Mouse (Mus musculus) MEL (cell line): Measurements from ENCODE around the gene Ofd1. TPM values are rescaled to one million over a fixed set of nuclear protein-coding genes. Genes with fewer than 3 reads are reported as not detected.

Experiments used
- DNase-seq: peaks from one replicate; pipeline ENCODE4 v3.0.0; 2011; ENCODE audit warnings: low read depth, low spot score
- H3K27ac ChIP-seq: 2 replicates; pipeline ENCODE4 v1.5.1; 2012; ENCODE audit warnings: low read depth, mild to moderate bottlenecking, control low read depth, low read length, moderate library complexity; ENCODE audit not compliant: control insufficient read depth
- H3K27me3 ChIP-seq, 2 experiments: fragments of 150-350 bp in 1 of 2; sonication (generic) in 1 of 2; 2 replicates each; pipeline ENCODE4 v1.6.1; 2012; ENCODE audit warnings: low read length in 2 of 2, mild to moderate bottlenecking in 2 of 2, improper control_type of control experiment in 1 of 2, moderate library complexity in 1 of 2; ENCODE audit not compliant: insufficient read depth in 2 of 2, control insufficient read depth in 1 of 2
- H3K36me3 ChIP-seq, 2 experiments: 2 replicates each; pipeline ENCODE4 v1.6.1; 2012 to 2014; ENCODE audit warnings: low read length in 2 of 2, improper control_type of control experiment in 1 of 2, inconsistent platforms in 1 of 2, mild to moderate bottlenecking in 1 of 2; ENCODE audit not compliant: insufficient read depth in 2 of 2, control insufficient read depth in 1 of 2
- H3K4me1 ChIP-seq, 2 experiments: fragments of 150-350 bp in 1 of 2; sonication (generic) in 1 of 2; 2 replicates each; pipeline ENCODE4 v1.6.1; 2012; ENCODE audit warnings: low read length in 2 of 2, improper control_type of control experiment in 1 of 2, mild to moderate bottlenecking in 1 of 2; ENCODE audit not compliant: insufficient read depth in 2 of 2, control insufficient read depth in 1 of 2
- H3K4me3 ChIP-seq, 2 experiments: fragments of 150-350 bp in 1 of 2; sonication (generic) in 1 of 2; 2 replicates each; pipeline ENCODE4 v1.5.1; 2012; ENCODE audit warnings: low read depth in 2 of 2, low read length in 2 of 2, mild to moderate bottlenecking in 2 of 2, moderate library complexity in 2 of 2, control low read depth in 1 of 2, improper control_type of control experiment in 1 of 2; ENCODE audit not compliant: control insufficient read depth in 1 of 2, insufficient read depth in 1 of 2
- H3K79me2 ChIP-seq: 2 replicates; pipeline ENCODE4 v1.6.1; 2012; ENCODE audit warnings: mild to moderate bottlenecking, low read length, moderate library complexity; ENCODE audit not compliant: control insufficient read depth, poor library complexity, insufficient read depth
- H3K9ac ChIP-seq: 2 replicates; pipeline ENCODE4 v1.6.1; 2012; ENCODE audit warnings: low read depth, mild to moderate bottlenecking, control low read depth, low read length, moderate library complexity; ENCODE audit not compliant: control insufficient read depth, poor library complexity, severe bottlenecking
- H3K9me3 ChIP-seq: fragments of 150-350 bp; sonication (generic); replicated peaks from 2 replicates; pipeline ENCODE4 v1.6.1; 2012; ENCODE audit warnings: mild to moderate bottlenecking, low read length, improper control_type of control experiment, moderate library complexity; ENCODE audit not compliant: insufficient read depth
- BHLHE40 ChIP-seq: IDR thresholded peaks from 2 replicates; pipeline ENCODE4 v1.6.1; 2012; ENCODE audit warnings: low read depth, mild to moderate bottlenecking, inconsistent platforms, low read length, improper control_type of control experiment, borderline replicate concordance
- CHD1 ChIP-seq: IDR thresholded peaks from 2 replicates; pipeline ENCODE4 v1.6.1; 2012; ENCODE audit warnings: low read depth, mild to moderate bottlenecking, inconsistent platforms, low read length, improper control_type of control experiment
- CHD2 ChIP-seq: IDR thresholded peaks from 2 replicates; pipeline ENCODE4 v1.6.1; 2011; ENCODE audit warnings: low read length, improper control_type of control experiment
- CTCF ChIP-seq, 3 experiments: IDR thresholded peaks in 2 of 3; conservative IDR thresholded peaks in 1 of 3; 2 replicates each; pipeline ENCODE4 v1.5.1; 2011 to 2012; ENCODE audit warnings: low read length in 3 of 3, low read depth in 2 of 3, mild to moderate bottlenecking in 2 of 3, improper control_type of control experiment in 1 of 3, inconsistent platforms in 1 of 3, mixed read lengths in 1 of 3, moderate library complexity in 1 of 3; ENCODE audit not compliant: control insufficient read depth in 1 of 3, insufficient read depth in 1 of 3, poor library complexity in 1 of 3, severe bottlenecking in 1 of 3
- E2F4 ChIP-seq: IDR thresholded peaks from 2 replicates; pipeline ENCODE4 v1.6.1; 2011; ENCODE audit warnings: low read depth, low read length, improper control_type of control experiment, borderline replicate concordance
- EP300 ChIP-seq, 2 experiments: IDR thresholded peaks; 2 replicates each; pipeline ENCODE4 v1.6.1; 2011; ENCODE audit warnings: improper control_type of control experiment in 2 of 2, low read length in 2 of 2, low read depth in 1 of 2, mild to moderate bottlenecking in 1 of 2
- GABPA ChIP-seq: IDR thresholded peaks from 2 replicates; pipeline ENCODE4 v1.6.1; 2012; ENCODE audit warnings: low read depth, mild to moderate bottlenecking, inconsistent platforms, low read length, improper control_type of control experiment, moderate library complexity
- MAFK ChIP-seq: IDR thresholded peaks from 2 replicates; pipeline ENCODE4 v1.6.1; 2011; ENCODE audit warnings: low read depth, mild to moderate bottlenecking, low read length, improper control_type of control experiment, borderline replicate concordance
- MEF2A ChIP-seq: IDR thresholded peaks from 2 replicates; pipeline ENCODE4 v1.6.1; 2014; ENCODE audit warnings: low read depth, mild to moderate bottlenecking, inconsistent platforms, low read length, improper control_type of control experiment; ENCODE audit not compliant: poor library complexity, insufficient replicate concordance, severe bottlenecking; ENCODE audit errors: extremely low read depth
- MYB ChIP-seq: IDR thresholded peaks from 2 replicates; pipeline ENCODE4 v1.6.1; 2011; ENCODE audit warnings: mild to moderate bottlenecking, low read depth, low read length, improper control_type of control experiment
- POLR2AphosphoS2 ChIP-seq: IDR thresholded peaks from 2 replicates; pipeline ENCODE4 v1.6.1; 2011; ENCODE audit warnings: low read length, improper control_type of control experiment
- POLR2AphosphoS5 ChIP-seq: IDR thresholded peaks from 2 replicates; pipeline ENCODE4 v1.6.1; 2012; ENCODE audit warnings: low read depth, borderline replicate concordance, mild to moderate bottlenecking, inconsistent platforms, low read length, moderate library complexity, mixed read lengths
- RAD21 ChIP-seq: IDR thresholded peaks from 2 replicates; pipeline ENCODE4 v1.6.1; 2011; ENCODE audit warnings: mild to moderate bottlenecking, low read depth, low read length, improper control_type of control experiment
- TAL1 ChIP-seq: IDR thresholded peaks from 2 replicates; pipeline ENCODE4 v1.6.1; 2012; ENCODE audit warnings: mild to moderate bottlenecking, inconsistent platforms, low read length, moderate library complexity, mixed read lengths
- TBP ChIP-seq: IDR thresholded peaks from 2 replicates; pipeline ENCODE4 v1.8.0; 2011; ENCODE audit warnings: low read depth, low read length, improper control_type of control experiment
- TCF12 ChIP-seq: IDR thresholded peaks from 2 replicates; pipeline ENCODE4 v1.6.1; 2014; ENCODE audit warnings: low read depth, mild to moderate bottlenecking, inconsistent platforms, low read length, improper control_type of control experiment, moderate library complexity
- UBTF ChIP-seq: IDR thresholded peaks from 2 replicates; pipeline ENCODE4 v1.6.1; 2012; ENCODE audit warnings: low read depth, mild to moderate bottlenecking, inconsistent platforms, low read length, improper control_type of control experiment, moderate library complexity, borderline replicate concordance; ENCODE audit not compliant: insufficient read depth
- USF2 ChIP-seq, 2 experiments: IDR thresholded peaks; 2 replicates each; pipeline ENCODE4 v1.6.1; 2011 to 2012; ENCODE audit warnings: improper control_type of control experiment in 2 of 2, low read length in 2 of 2, borderline replicate concordance in 1 of 2, inconsistent platforms in 1 of 2, low read depth in 1 of 2, mild to moderate bottlenecking in 1 of 2; ENCODE audit not compliant: insufficient read depth in 1 of 2
- ZC3H11A ChIP-seq: IDR thresholded peaks from 2 replicates; pipeline ENCODE4 v1.6.1; 2012; ENCODE audit warnings: low read depth, mild to moderate bottlenecking, inconsistent platforms, low read length, improper control_type of control experiment
- ZKSCAN1 ChIP-seq: IDR thresholded peaks from 2 replicates; pipeline ENCODE4 v1.6.1; 2012; ENCODE audit warnings: low read depth, mild to moderate bottlenecking, inconsistent platforms, low read length, improper control_type of control experiment, moderate library complexity
- ZMIZ1 ChIP-seq: IDR thresholded peaks from 2 replicates; pipeline ENCODE4 v1.6.1; 2012; ENCODE audit warnings: low read depth, mild to moderate bottlenecking, inconsistent platforms, low read length, improper control_type of control experiment, moderate library complexity
- polyA plus RNA-seq, 2 experiments: library from polyadenylated mRNA; stranded (reverse) in 1 of 2; unstranded in 1 of 2; fragments of >175 nt in 1 of 2; fragments of >200 nt in 1 of 2; gene quantifications; 2 replicates each; pipeline versions ENCODE4 v1.2.1 to v1.2.4; 2012; ENCODE audit warnings: low replicate concordance in 2 of 2, low read depth in 1 of 2; ENCODE audit not compliant: insufficient read length in 2 of 2, insufficient read depth in 1 of 2, missing spikeins in 1 of 2
- total RNA-seq: library from RNA; depleted of rRNA; stranded (reverse); fragments of 300-350 nt; gene quantifications from 2 replicates; pipeline ENCODE4 v1.2.3, GENCODE M21; 2012

Gene Ofd1
- total and polyA plus RNA-seq, 3 experiments = 39.1 to 65.0 (median 43.8) TPM

DNA sequence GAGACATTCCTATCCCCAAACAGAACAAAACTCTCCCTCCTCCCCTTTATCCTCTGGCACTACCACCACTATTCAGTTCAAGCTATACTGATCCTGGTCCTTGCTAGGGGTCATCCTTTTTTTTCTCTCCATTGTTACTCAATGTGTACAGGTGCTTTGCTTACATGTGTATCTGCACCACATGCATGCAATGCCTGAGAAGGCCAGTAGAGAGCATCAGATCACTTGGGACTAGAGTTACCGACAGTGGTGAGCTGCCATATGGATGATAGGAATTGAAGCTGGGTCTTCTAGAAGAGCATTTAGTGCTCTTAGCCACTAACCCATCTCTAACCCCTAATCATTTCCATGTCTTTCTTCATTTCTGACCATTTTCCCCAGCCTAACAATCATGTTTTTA is 46.8 kb downstream of the Ofd1 start:
- Histone ChIP-seq H3K27me3 (no peaks in the 10 kb centered on the region), H3K4me1 (no peaks in the 10 kb centered on the region), H3K36me3 (peaks cover 3 to 52% of the 10 kb centered on the region in 2 experiments; a peak in 3 of 4 replicates), H3K9ac (no peak overlapping the region), H3K9me3 (no peaks in the 10 kb centered on the region), H3K79me2 (no peaks in the 10 kb centered on the region; the same call in 1 of the 2 replicates), H3K27ac (no peak overlapping the region), H3K4me3 (no peak overlapping the region)
- DNase-seq = peak; percentile 72
- TF ChIP-seq MAFK (no peak), CTCF (IDR thresholded peaks at IDR 0.05 in 2 of 3, conservative IDR thresholded peaks at IDR 0.05 in 1 of 3; ENCODE audit: control insufficient read depth in 1 of 3, insufficient read depth in 1 of 3, low read depth in 2 of 3, low read length in 3 of 3, poor library complexity in 1 of 3, severe bottlenecking in 1 of 3) (peak in 2 of 3 experiments; percentile 42 to 69; a peak in 4 of 6 replicates)

DNA sequence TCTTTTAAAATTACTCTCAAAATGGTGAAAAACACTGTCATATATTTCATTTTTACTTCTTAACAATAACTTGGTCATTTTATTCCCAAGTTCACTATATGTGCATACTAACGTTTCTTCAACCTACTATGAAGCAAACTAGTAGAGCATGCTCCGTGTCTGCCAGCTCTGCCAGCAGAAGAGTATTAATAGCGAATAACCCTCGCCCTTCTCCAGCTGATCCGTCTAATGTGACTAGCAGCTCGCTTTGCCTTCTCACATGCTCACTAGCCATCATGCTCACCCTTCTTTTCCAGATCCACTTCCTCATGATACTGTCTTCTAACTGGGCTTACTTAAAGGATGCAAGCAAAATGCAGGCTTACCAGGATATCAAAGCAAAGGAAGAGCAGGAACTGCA is 53.8 kb downstream of the Ofd1 start:
- no peak for TF ChIP-seq ZMIZ1
- no peak for TF ChIP-seq POLR2AphosphoS5
- no peak for TF ChIP-seq E2F4
- no peak for TF ChIP-seq UBTF
- TF ChIP-seq BHLHE40 = no peak
- TF ChIP-seq POLR2AphosphoS2 = no peak
- no peak for TF ChIP-seq GABPA
- TF ChIP-seq TCF12 = no peak
- no peak for TF ChIP-seq TBP
- no peak for TF ChIP-seq ZKSCAN1
- no peak for TF ChIP-seq CHD2
- no peak for TF ChIP-seq USF2 (IDR thresholded peaks at IDR 0.05; ENCODE audit: borderline replicate concordance in 1 of 2, insufficient read depth in 1 of 2, low read depth in 1 of 2, low read length in 2 of 2)
- Histone ChIP-seq H3K4me1 (no peaks in the 10 kb centered on the region; a peak in 1 of 4 replicates), H3K79me2 (no peaks in the 10 kb centered on the region; the same call in 1 of the 2 replicates), H3K9me3 (no peaks in the 10 kb centered on the region), H3K4me3 (no peak overlapping the region), H3K9ac (no peak overlapping the region), H3K27ac (no peak overlapping the region), H3K27me3 (no peaks in the 10 kb centered on the region), H3K36me3 (peaks cover 10 to 23% of the 10 kb centered on the region in 2 experiments)
- DNase-seq = peak; percentile 43

DNA sequence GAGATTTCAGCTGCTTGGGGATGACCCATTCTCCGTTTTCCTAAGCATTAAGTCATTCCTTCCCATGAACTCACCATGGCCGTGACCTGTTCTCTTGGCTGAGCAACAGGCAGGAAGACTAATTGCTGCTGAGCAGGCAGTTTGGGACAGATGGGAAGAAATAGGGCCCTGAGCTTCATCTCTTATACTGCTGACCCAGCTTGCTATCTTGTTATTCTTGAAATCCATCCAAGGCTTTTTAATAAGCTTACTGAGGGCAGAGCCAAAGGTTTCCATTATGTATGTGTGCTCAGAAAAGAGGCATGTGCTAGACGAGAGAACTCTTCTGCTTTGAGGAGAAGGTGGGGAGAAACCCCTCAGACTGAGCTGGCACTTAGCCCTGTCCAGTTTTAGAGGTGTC is 55.6 kb downstream of the Ofd1 start:
- Histone ChIP-seq H3K27ac (no peak overlapping the region), H3K36me3 (peaks cover 8 to 10% of the 10 kb centered on the region in 2 experiments), H3K79me2 (no peaks in the 10 kb centered on the region), H3K9me3 (no peaks in the 10 kb centered on the region), H3K27me3 (no peaks in the 10 kb centered on the region), H3K4me1 (no peaks in the 10 kb centered on the region; a peak in 1 of 4 replicates), H3K9ac (no peak overlapping the region), H3K4me3 (no peak overlapping the region)
- TF ChIP-seq TCF12 = no peak
- TF ChIP-seq EP300 (IDR thresholded peaks at IDR 0.05; ENCODE audit: low read depth in 1 of 2, low read length in 2 of 2) = no peak
- no peak for TF ChIP-seq TAL1
- no peak for TF ChIP-seq CTCF (IDR thresholded peaks at IDR 0.05 in 2 of 3, conservative IDR thresholded peaks at IDR 0.05 in 1 of 3; ENCODE audit: control insufficient read depth in 1 of 3, insufficient read depth in 1 of 3, low read depth in 2 of 3, low read length in 3 of 3, poor library complexity in 1 of 3, severe bottlenecking in 1 of 3)
- TF ChIP-seq E2F4 = no peak
- TF ChIP-seq POLR2AphosphoS5 = no peak
- TF ChIP-seq ZMIZ1 = no peak
- no peak for TF ChIP-seq ZC3H11A
- TF ChIP-seq MEF2A = no peak
- TF ChIP-seq MYB = no peak
- no peak for TF ChIP-seq CHD2
- no peak for TF ChIP-seq RAD21
- TF ChIP-seq CHD1 = no peak
- TF ChIP-seq UBTF = no peak
- no peak for TF ChIP-seq MAFK
- DNase-seq = no peak
